Mouse (Mus musculus) lung, adult 2 months (tissue): ENCODE results near the gene Hoxa7. TPM values are rescaled to one million over a fixed set of nuclear protein-coding genes. Genes with fewer than 3 reads are reported as not detected.

ENCODE experiments used
- DNase-seq: peaks from one replicate; pipeline ENCODE4 v3.0.0; 2022
- H3K4me1 ChIP-seq: fragments of 200-500 bp; 2 replicates; pipeline ENCODE4 v1.6.1; 2011; ENCODE audit warnings: low read length; ENCODE audit not compliant: control insufficient read depth, insufficient read depth
- H3K4me3 ChIP-seq: fragments of 200-500 bp; replicated peaks from 2 replicates; pipeline ENCODE3; 2011; ENCODE audit warnings: low read depth, mild to moderate bottlenecking, control low read depth, low read length; ENCODE audit errors: extremely low read depth
- CTCF ChIP-seq: fragments of 200-500 bp; IDR thresholded peaks from 2 replicates; pipeline ENCODE4 v1.5.1; 2011; ENCODE audit warnings: mild to moderate bottlenecking, low read length, control low read depth; ENCODE audit not compliant: insufficient read depth
- POLR2A ChIP-seq: fragments of 200-500 bp; IDR thresholded peaks from 2 replicates; pipeline ENCODE4 v1.6.1; 2011; ENCODE audit warnings: low read depth, mild to moderate bottlenecking, control low read depth, low read length, borderline replicate concordance; ENCODE audit errors: extremely low read depth
- WGBS: fragments of 180-500 bp; shearing (Covaris S2); methylation state at CpG from one replicate; pipeline ENCODE4 v1.1.7; 2018; 5-methylcytosine and 5-hydroxymethylcytosine counted together
- polyA plus RNA-seq: library from polyadenylated mRNA; depleted of rRNA; stranded (reverse); fragments of >200 nt; gene quantifications from 2 replicates; pipeline ENCODE4 v1.2.3, GENCODE M21; 2012; rRNA removed

Hoxa7 gene
- polyA plus RNA-seq, 1 experiment: 6.6 TPM

DNA sequence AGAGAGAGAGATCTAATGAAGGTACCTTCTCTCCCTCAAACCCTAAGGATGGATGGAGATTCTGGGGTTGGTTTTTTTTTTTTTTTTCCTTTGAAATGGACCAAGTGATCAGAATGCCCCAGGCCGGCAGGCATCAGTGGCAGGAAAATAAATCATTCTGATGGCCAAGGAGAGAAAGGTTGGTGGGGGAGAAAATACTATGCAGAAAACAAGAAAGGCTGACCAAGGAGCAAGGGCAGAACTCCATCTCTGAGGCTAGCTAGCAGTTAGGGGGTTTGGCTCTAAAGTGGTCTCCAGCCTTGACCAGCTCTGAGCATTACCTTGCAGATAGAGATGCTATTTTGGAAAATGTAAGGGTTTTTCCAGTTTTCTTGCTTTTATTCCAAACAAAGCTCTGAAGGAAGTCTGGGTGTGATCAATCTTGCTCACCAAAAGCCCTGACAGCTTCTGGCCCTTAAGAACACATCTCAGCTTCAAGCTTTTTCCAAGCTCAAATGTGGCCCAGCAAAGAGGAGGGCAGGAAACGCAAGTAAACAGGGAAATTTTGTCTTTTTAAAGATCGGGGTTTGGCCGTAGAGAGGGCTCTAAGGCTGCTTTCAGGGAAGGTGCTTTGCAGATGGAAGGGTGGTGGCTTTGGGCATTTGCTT is 55.1 kb downstream of the Hoxa7 start:
- peak; percentile 20 for DNase-seq
- Histone ChIP-seq H3K4me1 (peaks cover 7% of the 10 kb centered on the region), H3K4me3 (no peak overlapping the region)
- 24% methylated on average over 4 of the region's 4 CpGs for WGBS
- no peak for TF ChIP-seq POLR2A
- no peak for TF ChIP-seq CTCF

DNA sequence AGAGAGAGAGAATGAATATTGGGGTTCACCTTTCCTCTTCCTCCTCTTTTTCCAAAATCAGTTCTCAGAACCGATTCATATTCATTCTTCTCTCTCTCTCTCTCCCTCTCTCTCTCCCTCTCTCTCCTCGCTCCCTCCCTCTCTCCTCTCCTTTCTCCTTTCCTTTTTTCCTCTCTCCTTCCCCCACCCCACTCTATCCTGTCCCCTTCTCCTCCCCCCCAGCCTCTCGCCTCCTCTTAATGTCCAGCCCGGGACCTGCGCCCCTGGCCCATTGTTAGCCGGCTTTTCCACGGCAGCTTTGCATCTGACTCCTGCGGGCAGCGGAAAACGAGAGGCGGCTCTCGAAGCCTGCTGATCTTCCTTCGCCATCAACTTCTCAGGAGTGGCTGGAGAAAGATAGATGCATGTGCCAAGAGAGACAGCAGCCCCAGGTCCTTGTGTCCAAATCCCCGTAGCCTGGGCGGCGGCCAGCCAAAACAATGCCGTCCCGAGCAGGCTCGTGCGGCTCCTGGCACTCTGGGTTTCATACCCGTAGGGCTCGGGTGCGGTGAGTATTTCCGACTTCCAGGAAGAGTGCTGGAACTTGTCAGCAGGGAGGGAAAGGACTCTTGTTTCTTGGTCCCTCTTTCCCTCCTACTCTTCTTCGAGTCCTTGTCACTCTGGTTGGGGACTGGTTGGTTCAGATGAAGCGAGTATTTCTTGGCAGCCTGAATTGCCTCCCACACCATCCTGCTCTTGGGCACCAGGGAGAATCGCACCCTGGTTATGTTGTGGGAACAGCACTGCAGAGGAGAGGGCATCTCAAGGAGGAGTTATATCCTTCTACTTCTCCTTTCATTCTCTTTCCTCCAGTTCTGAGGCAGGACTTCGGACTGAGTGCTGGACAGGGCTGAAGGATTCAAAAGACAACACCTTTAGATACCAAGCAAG is 55.9 kb downstream of the Hoxa7 start:
- peak; percentile 48 for DNase-seq
- Histone ChIP-seq H3K4me1 (peaks cover 7% of the 10 kb centered on the region), H3K4me3 (peak overlapping the region; percentile 59)
- TF ChIP-seq POLR2A: no peak
- TF ChIP-seq CTCF: no peak
- WGBS: 13% methylated on average over 28 of the region's 28 CpGs

DNA sequence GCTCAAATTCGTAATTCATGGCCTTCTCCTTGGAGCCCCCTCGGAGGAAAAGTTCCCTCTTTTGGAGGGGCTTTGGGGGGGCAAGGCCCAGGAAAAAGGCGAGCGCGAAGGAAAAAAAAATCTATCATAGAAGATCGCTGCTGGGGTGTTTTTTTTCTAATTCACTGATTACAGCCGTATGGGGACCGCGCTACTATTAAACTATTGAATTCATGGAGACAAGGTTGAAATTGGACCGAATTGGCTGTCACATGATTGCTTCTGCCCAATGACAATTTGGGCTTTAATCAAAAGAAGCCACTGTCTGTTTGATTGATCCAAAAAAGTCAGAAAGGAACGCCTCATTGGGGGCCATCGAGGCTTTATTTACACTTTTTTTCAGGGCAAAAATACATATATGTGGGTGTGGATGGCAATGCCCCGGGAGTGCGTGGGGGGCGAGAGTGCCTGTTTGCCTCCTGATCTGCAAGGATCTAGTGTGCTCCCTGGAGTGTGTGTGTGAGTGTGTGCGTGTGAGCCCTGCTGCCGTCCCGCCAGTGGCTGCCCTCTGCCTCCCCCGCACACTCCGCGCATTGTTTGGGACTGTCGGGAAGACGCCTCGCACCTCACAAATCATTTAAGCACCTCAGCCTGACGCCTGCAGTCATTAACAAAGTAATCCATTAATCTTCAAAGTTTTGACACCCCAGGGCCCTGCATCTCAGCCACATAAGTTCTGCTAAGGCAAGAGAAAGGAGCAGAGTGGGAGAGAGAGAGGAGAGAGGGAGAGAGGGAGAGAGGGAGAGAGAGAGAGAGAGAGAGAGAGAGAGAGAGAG is 56.8 kb downstream of the Hoxa7 start, which contains the start of gene Hoxa2:
TSS of gene Hoxa2 (minus strand) at position 206 of the 815 bp plus-strand sequence.
- peak; percentile 37; the same call in 1 of the 2 replicates for TF ChIP-seq POLR2A
- TF ChIP-seq CTCF: no peak
- Histone ChIP-seq H3K4me1 (peaks cover 5% of the 10 kb centered on the region), H3K4me3 (peak within 1 kb of the TSS; percentile 68)
- 6% methylated on average over 25 of the region's 25 CpGs for WGBS
- peak; percentile 40 for DNase-seq

Other genes starting within 250 kb of the Hoxa7 start
- 13.7 and 25.4 TPM in 2 replicates for gene Skap2, start 209.3 kb downstream of the Hoxa7 start, polyA plus RNA-seq
- 1.4 and 1.9 TPM in 2 replicates for gene Hoxa1, start 63.5 kb downstream of the Hoxa7 start, polyA plus RNA-seq
- gene Hoxa2, start 57.0 kb downstream of the Hoxa7 start, polyA plus RNA-seq: 4.2 and 4.7 TPM in 2 replicates
- 0.26 and 0.31 TPM in 2 replicates for gene 5730596B20Rik, start 44.4 kb downstream of the Hoxa7 start, polyA plus RNA-seq
- 5.7 and 8.4 TPM in 2 replicates for gene Hoxa4, start 30.1 kb downstream of the Hoxa7 start, polyA plus RNA-seq
- gene Hoxa5, start 17.3 kb downstream of the Hoxa7 start, polyA plus RNA-seq: 29.1 and 46.9 TPM in 2 replicates
- gene Hoxa6, start 13.1 kb downstream of the Hoxa7 start, polyA plus RNA-seq: 1.7 and 2.3 TPM in 2 replicates
- gene Hoxa3, start 8.5 kb downstream of the Hoxa7 start, polyA plus RNA-seq: 12.8 and 13.4 TPM in 2 replicates
- 0.37 and 0.39 TPM in 2 replicates for gene Gm28308, start 8.5 kb downstream of the Hoxa7 start, polyA plus RNA-seq
- gene Hoxa9, start 9.2 kb upstream of the Hoxa7 start, polyA plus RNA-seq: 0.23 TPM in 1 of 2 replicates, not detected in the other
- gene Hoxa10, start 19.0 kb upstream of the Hoxa7 start, polyA plus RNA-seq: 0.23 TPM in 1 of 2 replicates, not detected in the other
- gene Hoxa11, start 24.0 kb upstream of the Hoxa7 start, polyA plus RNA-seq: not detected in 2 replicates
- gene Hoxa13, start 39.0 kb upstream of the Hoxa7 start, polyA plus RNA-seq: 0.22 TPM in 1 of 2 replicates, not detected in the other
- gene Evx1, start 91.6 kb upstream of the Hoxa7 start, polyA plus RNA-seq: 0.05 TPM in 1 of 2 replicates, not detected in the other